Mouse (Mus musculus) myocyte (in vitro differentiated cells): ENCODE results near the gene Nek9. TPM values are rescaled to one million over a fixed set of nuclear protein-coding genes. Genes with fewer than 3 reads are reported as not detected.

Experiments used
- H3K27me3 ChIP-seq: one replicate; pipeline ENCODE4 v1.6.1; 2011; ENCODE audit not compliant: control insufficient read depth, insufficient read depth, insufficient read length
- H3K36me3 ChIP-seq: one replicate; pipeline ENCODE4 v1.6.1; 2011; ENCODE audit not compliant: control insufficient read depth, insufficient read depth
- H3K4me2 ChIP-seq: one replicate; pipeline ENCODE4 v1.6.1; 2011; ENCODE audit warnings: low read depth, control low read depth
- H3K4me3 ChIP-seq: one replicate; pipeline ENCODE4 v1.5.1; 2011; ENCODE audit warnings: mild to moderate bottlenecking, control low read depth, moderate library complexity
- H3K79me2 ChIP-seq: one replicate; pipeline ENCODE4 v1.6.1; 2011; ENCODE audit not compliant: control insufficient read depth, insufficient read depth
- H3ac ChIP-seq: one replicate; pipeline ENCODE4 v1.6.1; 2011; ENCODE audit not compliant: control insufficient read depth, insufficient read length
- CEBPB ChIP-seq: IDR thresholded peaks from 2 replicates; pipeline ENCODE4 v1.6.1; 2011; ENCODE audit warnings: mild to moderate bottlenecking, moderate library complexity; ENCODE audit not compliant: poor library complexity, insufficient read depth, severe bottlenecking
- E2F4 ChIP-seq: IDR thresholded peaks from one replicate; pipeline ENCODE4 v1.6.1; 2011; ENCODE audit warnings: mild to moderate bottlenecking, control low read depth, moderate library complexity; ENCODE audit not compliant: insufficient read depth
- MAX ChIP-seq: IDR thresholded peaks from one replicate; pipeline ENCODE4 v1.6.1; 2011; ENCODE audit warnings: low read depth, mild to moderate bottlenecking, control low read depth
- MYOD1 ChIP-seq, 3 experiments: IDR thresholded peaks; one replicate each; pipeline ENCODE4 v1.6.1; 2011; ENCODE audit warnings: control low read depth in 2 of 3, low read depth in 2 of 3, mild to moderate bottlenecking in 2 of 3, moderate library complexity in 1 of 3; ENCODE audit not compliant: insufficient read length in 2 of 3, control insufficient read depth in 1 of 3
- MYOG ChIP-seq, 3 experiments: IDR thresholded peaks; one replicate each; pipeline ENCODE4 v1.6.1; 2011; ENCODE audit warnings: control low read depth in 2 of 3, low read depth in 2 of 3, mild to moderate bottlenecking in 2 of 3; ENCODE audit not compliant: insufficient read length in 2 of 3, control insufficient read depth in 1 of 3, insufficient read depth in 1 of 3
- POLR2A ChIP-seq: IDR thresholded peaks from one replicate; pipeline ENCODE4 v1.6.1; 2011; ENCODE audit warnings: low read depth, mild to moderate bottlenecking, control low read depth, moderate library complexity; ENCODE audit not compliant: insufficient read length
- POLR2AphosphoS2 ChIP-seq: IDR thresholded peaks from one replicate; pipeline ENCODE4 v1.6.1; 2011; ENCODE audit warnings: low read depth, control low read depth; ENCODE audit not compliant: insufficient read length
- REST ChIP-seq: IDR thresholded peaks from one replicate; pipeline ENCODE4 v1.6.1; 2011; ENCODE audit warnings: mild to moderate bottlenecking, control low read depth, moderate library complexity; ENCODE audit not compliant: insufficient read depth, insufficient read length
- SRF ChIP-seq: IDR thresholded peaks from one replicate; pipeline ENCODE4 v1.6.1; 2011; ENCODE audit warnings: low read depth; ENCODE audit not compliant: control insufficient read depth, insufficient read length
- TCF12 ChIP-seq: IDR thresholded peaks from one replicate; pipeline ENCODE4 v1.6.1; 2011; ENCODE audit warnings: mild to moderate bottlenecking, control low read depth; ENCODE audit not compliant: poor library complexity, insufficient read depth, severe bottlenecking
- TCF3 ChIP-seq: IDR thresholded peaks from one replicate; pipeline ENCODE4 v1.6.1; 2011; ENCODE audit warnings: low read depth, control low read depth; ENCODE audit not compliant: insufficient read length
- USF1 ChIP-seq: IDR thresholded peaks from one replicate; pipeline ENCODE4 v1.6.1; 2011; ENCODE audit warnings: low read depth, mild to moderate bottlenecking, control low read depth, moderate library complexity
- polyA plus RNA-seq: library from polyadenylated mRNA; unstranded; fragments of >200 nt; fragmentation: generic; extraction: Trizol; gene quantifications from one replicate; pipeline ENCODE4 v1.2.1, GENCODE M21; 2012; ENCODE audit warnings: missing spikeins

The Nek9 gene
- polyA plus RNA-seq, 1 experiment = 40.4 TPM

GRCm38 (mm10) chr12:85252083-85252482 is 87.1 kb downstream of the Nek9 start:
- no peak overlapping the region for H3ac ChIP-seq
- H3K27me3 ChIP-seq = no peaks in the 10 kb centered on the region
- H3K4me3 ChIP-seq = no peak overlapping the region
- H3K36me3 ChIP-seq = no peaks in the 10 kb centered on the region
- no peaks in the 10 kb centered on the region for H3K79me2 ChIP-seq
- no peak for TF ChIP-seq MYOD1 (IDR thresholded peaks at IDR 0.05; ENCODE audit: control insufficient read depth in 1 of 3, insufficient read length in 2 of 3, low read depth in 2 of 3)
- no peak for TF ChIP-seq MYOG (IDR thresholded peaks at IDR 0.05; ENCODE audit: control insufficient read depth in 1 of 3, insufficient read depth in 1 of 3, insufficient read length in 2 of 3, low read depth in 2 of 3)
- TF ChIP-seq USF1 = no peak
- no peak for TF ChIP-seq POLR2AphosphoS2
- TF ChIP-seq E2F4 = no peak
- no peak for TF ChIP-seq REST
- TF ChIP-seq TCF3 = no peak
- TF ChIP-seq POLR2A = no peak
- TF ChIP-seq TCF12 = no peak
- TF ChIP-seq CEBPB = no peak
- TF ChIP-seq MAX = no peak
- no peak for TF ChIP-seq SRF
- H3K4me2 ChIP-seq = no peak overlapping the region

Other genes with a start within 250 kb of the Nek9 start
- gene Prox2, start 228.6 kb downstream of the Nek9 start, polyA plus RNA-seq = 1.9 TPM
- 219 TPM for gene Dlst, start 228.5 kb downstream of the Nek9 start, polyA plus RNA-seq
- 0.53 TPM for gene Rps6kl1, start 188.1 kb downstream of the Nek9 start, polyA plus RNA-seq
- gene Pgf, start 161.6 kb downstream of the Nek9 start, polyA plus RNA-seq = 41.9 TPM
- 342 TPM for gene Eif2b2, start 119.9 kb downstream of the Nek9 start, polyA plus RNA-seq
- gene Mlh3, start 68.8 kb downstream of the Nek9 start, polyA plus RNA-seq = 1.4 TPM
- gene Acyp1, start 50.9 kb downstream of the Nek9 start, polyA plus RNA-seq = 22.0 TPM
- gene Zc2hc1c, start 50.8 kb downstream of the Nek9 start, polyA plus RNA-seq = 1.7 TPM
- 193 TPM for gene Tmed10, start 35.5 kb upstream of the Nek9 start, polyA plus RNA-seq
- gene Fos, start 134.5 kb upstream of the Nek9 start, polyA plus RNA-seq = 3.1 TPM